Mouse (Mus musculus) CH12.LX (cell line): ENCODE measurements around the gene Pik3ca. TPM values are rescaled to one million over a fixed set of nuclear protein-coding genes. Genes with fewer than 3 reads are reported as not detected.

Source experiments
- DNase-seq: peaks from one replicate; pipeline ENCODE4 v3.0.0-alpha.2; 2013; ENCODE audit errors: extremely low read depth
- H3K27ac ChIP-seq: 2 replicates; pipeline ENCODE4 v1.5.1; 2012; ENCODE audit warnings: low read depth, mild to moderate bottlenecking, control low read depth, moderate library complexity; ENCODE audit not compliant: insufficient read depth
- H3K27me3 ChIP-seq: replicated peaks from 2 replicates; pipeline ENCODE3; 2012; ENCODE audit warnings: inconsistent platforms
- H3K36me3 ChIP-seq, 2 experiments: replicated peaks in 1 of 2; 2 replicates each; pipeline versions ENCODE3 to v1.6.1; 2012; ENCODE audit warnings: inconsistent platforms in 1 of 2, low read length in 1 of 2, mild to moderate bottlenecking in 1 of 2, mixed read lengths in 1 of 2, moderate library complexity in 1 of 2; ENCODE audit not compliant: control insufficient read depth in 1 of 2, insufficient read depth in 1 of 2
- H3K4me1 ChIP-seq, 2 experiments: 2 replicates each; pipeline ENCODE4 v1.6.1; 2012; ENCODE audit warnings: inconsistent platforms in 1 of 2, moderate library complexity in 1 of 2; ENCODE audit not compliant: insufficient read depth in 2 of 2, control insufficient read depth in 1 of 2
- H3K4me2 ChIP-seq: 2 replicates; pipeline ENCODE4 v1.6.1; 2012; ENCODE audit warnings: low read depth, mild to moderate bottlenecking, control low read depth; ENCODE audit not compliant: poor library complexity, insufficient read depth, severe bottlenecking
- H3K4me3 ChIP-seq, 3 experiments: fragments of 150-350 bp in 1 of 3; sonication (generic) in 1 of 3; replicated peaks in 1 of 3; 2 replicates each; pipeline versions ENCODE3 to v1.5.1; 2011 to 2012; ENCODE audit warnings: low read depth in 2 of 3, low read length in 2 of 3, mild to moderate bottlenecking in 2 of 3, moderate library complexity in 2 of 3, control low read depth in 1 of 3, improper control_type of control experiment in 1 of 3, inconsistent platforms in 1 of 3, mixed read lengths in 1 of 3; ENCODE audit not compliant: poor library complexity in 1 of 3
- H3K79me2 ChIP-seq: replicated peaks from 2 replicates; pipeline ENCODE4 v1.6.1; 2012; ENCODE audit warnings: mild to moderate bottlenecking, moderate library complexity; ENCODE audit not compliant: control insufficient read depth, poor library complexity, insufficient read depth, severe bottlenecking; ENCODE audit errors: extremely low read depth
- H3K9ac ChIP-seq: 2 replicates; pipeline ENCODE4 v1.6.1; 2012; ENCODE audit warnings: low read depth, mild to moderate bottlenecking, control low read depth, moderate library complexity; ENCODE audit not compliant: insufficient read depth
- H3K9me3 ChIP-seq: replicated peaks from 2 replicates; pipeline ENCODE3; 2012; ENCODE audit warnings: low read length, inconsistent platforms, mixed read lengths
- BHLHE40 ChIP-seq: IDR thresholded peaks from 2 replicates; pipeline ENCODE4 v1.6.1; 2011; ENCODE audit warnings: mild to moderate bottlenecking, low read depth, low read length, improper control_type of control experiment
- CTCF ChIP-seq, 2 experiments: IDR thresholded peaks in 1 of 2; conservative IDR thresholded peaks in 1 of 2; 2 replicates each; pipeline ENCODE4 v1.5.1; 2011 to 2012; ENCODE audit warnings: low read depth in 2 of 2, low read length in 2 of 2, improper control_type of control experiment in 1 of 2, inconsistent platforms in 1 of 2, mild to moderate bottlenecking in 1 of 2, moderate library complexity in 1 of 2
- ELF1 ChIP-seq: IDR thresholded peaks from 2 replicates; pipeline ENCODE4 v1.6.1; 2014; ENCODE audit warnings: low read depth, mild to moderate bottlenecking, inconsistent platforms, low read length, improper control_type of control experiment
- IRF4 ChIP-seq: IDR thresholded peaks from 2 replicates; pipeline ENCODE4 v1.6.1; 2014; ENCODE audit warnings: low read depth, mild to moderate bottlenecking, inconsistent platforms, low read length, improper control_type of control experiment
- JUND ChIP-seq: conservative IDR thresholded peaks from 2 replicates; pipeline ENCODE4 v1.6.1; 2011; ENCODE audit warnings: low read depth, low read length, improper control_type of control experiment
- MAFK ChIP-seq: IDR thresholded peaks from 2 replicates; pipeline ENCODE4 v1.6.1; 2011; ENCODE audit warnings: low read length, improper control_type of control experiment; ENCODE audit not compliant: insufficient replicate concordance
- MAX ChIP-seq: IDR thresholded peaks from 2 replicates; pipeline ENCODE4 v1.6.1; 2011; ENCODE audit warnings: low read length, improper control_type of control experiment
- MAZ ChIP-seq: IDR thresholded peaks from 2 replicates; pipeline ENCODE4 v1.6.1; 2012; ENCODE audit warnings: low read depth, mild to moderate bottlenecking, inconsistent platforms, low read length, improper control_type of control experiment, moderate library complexity
- MXI1 ChIP-seq: IDR thresholded peaks from 2 replicates; pipeline ENCODE4 v1.6.1; 2011; ENCODE audit warnings: mild to moderate bottlenecking, low read depth, low read length, improper control_type of control experiment
- POLR2A ChIP-seq: IDR thresholded peaks from 2 replicates; pipeline ENCODE4 v1.6.1; 2011; ENCODE audit warnings: low read depth, mild to moderate bottlenecking, improper control_type of control experiment, low read length
- RAD21 ChIP-seq: IDR thresholded peaks from 2 replicates; pipeline ENCODE4 v1.6.1; 2011; ENCODE audit warnings: low read depth, mild to moderate bottlenecking, low read length, improper control_type of control experiment, moderate library complexity
- RCOR1 ChIP-seq: conservative IDR thresholded peaks from 2 replicates; pipeline ENCODE4 v1.6.1; 2012; ENCODE audit warnings: low read depth, mild to moderate bottlenecking, inconsistent platforms, low read length, improper control_type of control experiment
- SIN3A ChIP-seq: IDR thresholded peaks from 2 replicates; pipeline ENCODE4 v1.6.1; 2012; ENCODE audit warnings: low read length, improper control_type of control experiment, inconsistent platforms
- SMC3 ChIP-seq: IDR thresholded peaks from 2 replicates; pipeline ENCODE4 v1.6.1; 2011; ENCODE audit warnings: low read depth, low read length, improper control_type of control experiment
- TBP ChIP-seq: conservative IDR thresholded peaks from 2 replicates; pipeline ENCODE4 v1.6.1; 2011; ENCODE audit warnings: low read depth, low read length, improper control_type of control experiment
- ZMIZ1 ChIP-seq: IDR thresholded peaks from 2 replicates; pipeline ENCODE4 v1.6.1; 2012; ENCODE audit warnings: low read depth, mild to moderate bottlenecking, inconsistent platforms, low read length, improper control_type of control experiment
- dilution Hi-C: fragments of 300-500 bp; cut with MboI; formaldehyde crosslinking; loops from 2 replicates; pipeline ENCODE4 v1.14.3; 2020; ENCODE audit warnings: low sequenced_read_pairs; ENCODE audit not compliant: extremely low pct_unique_long_range_greater_than_20kb, extremely low pct_ligation_motif_present
- in situ Hi-C: fragments of 300-500 bp; cut with MboI; formaldehyde crosslinking; loops from 3 replicates; pipeline ENCODE4 v1.14.3; 2019; ENCODE audit warnings: low sequenced_read_pairs, low pct_ligation_motif_present, low pct_unique_long_range_greater_than_20kb, mixed read lengths
- polyA plus RNA-seq: library from polyadenylated mRNA; unstranded; fragments of >175 nt; gene quantifications from 2 replicates; pipeline ENCODE4 v1.2.1, GENCODE M21; 2012; ENCODE audit warnings: low read depth; ENCODE audit not compliant: insufficient read length
- total RNA-seq, 2 experiments: library from RNA; depleted of rRNA; stranded (reverse); fragments of 300-350 nt in 1 of 2; fragments of >200 nt in 1 of 2; gene quantifications; 2 replicates each; pipeline ENCODE4 v1.2.3; 2012 to 2014

The Pik3ca gene
- total and polyA plus RNA-seq, 3 experiments = 19.1 to 26.5 (median 19.6) TPM

- TF ChIP-seq TBP (peak; percentile 68; the same call in 1 of the 2 replicates), IRF4 (peak; percentile 75), SIN3A (peak; percentile 80), MXI1 (peak; percentile 70; the same call in 1 of the 2 replicates), BHLHE40 (peak; percentile 75)
Observed at GRCm38 (mm10) chr3:32437820-32438219, 40.3 kb downstream of the Pik3ca start (continued).

- Histone ChIP-seq H3K9me3 (no peaks in the 10 kb centered on the region), H3K79me2 (peaks cover 3% of the 10 kb centered on the region; the same call in 1 of the 2 replicates), H3K27ac (peak overlapping the region; percentile 44), H3K36me3 (peaks cover 34 to 57% of the 10 kb centered on the region in 2 experiments), H3K27me3 (no peaks in the 10 kb centered on the region), H3K4me2 (no peak overlapping the region), H3K4me1 (peaks cover 16 to 56% of the 10 kb centered on the region in 2 experiments), H3K4me3 (no peak overlapping the region), H3K9ac (0 out of 2 replicates have a peak overlapping the region, but pooled peaks have one; percentile 6)
- no peak for TF ChIP-seq IRF4
- TF ChIP-seq MAX = no peak
- TF ChIP-seq MAFK = no peak
- TF ChIP-seq POLR2A = no peak
- no peak for TF ChIP-seq CTCF (conservative IDR thresholded peaks at IDR 0.05 in 1 of 2, IDR thresholded peaks at IDR 0.05 in 1 of 2; ENCODE audit: low read depth in 2 of 2, low read length in 2 of 2)
- TF ChIP-seq ZMIZ1 = no peak
- TF ChIP-seq RCOR1 = no peak
- no peak for TF ChIP-seq RAD21
- no peak for TF ChIP-seq ELF1
- no peak for TF ChIP-seq SIN3A
- DNase-seq = no peak
- in situ Hi-C loops = no loop called here
- dilution Hi-C loops = no loop called here
Observed at GRCm38 (mm10) chr3:32438716-32439115, 41.2 kb downstream of the Pik3ca start.

GRCm38 (mm10) chr3:32441710-32442109, 44.2 kb downstream of the Pik3ca start:
- H3K4me3 ChIP-seq = no peak overlapping the region
- in situ Hi-C loops (no loop called here), dilution Hi-C loops (no loop called here)
- DNase-seq = no peak
- no peaks in the 10 kb centered on the region; the same call in 1 of the 2 replicates for H3K79me2 ChIP-seq
- H3K9ac ChIP-seq = no peak overlapping the region
- H3K27ac ChIP-seq = no peak overlapping the region
- peaks cover 50 to 73% of the 10 kb centered on the region in 2 experiments for H3K36me3 ChIP-seq
- H3K4me1 ChIP-seq = peaks cover 12 to 33% of the 10 kb centered on the region in 2 experiments
- no peak overlapping the region for H3K4me2 ChIP-seq
- TF ChIP-seq SMC3 (peak; percentile 31), MAFK (no peak), CTCF (conservative IDR thresholded peaks at IDR 0.05 in 1 of 2, IDR thresholded peaks at IDR 0.05 in 1 of 2; ENCODE audit: low read depth in 2 of 2, low read length in 2 of 2) (peak in 1 of 2 experiments; percentile 29; a peak in 1 of 4 replicates), JUND (no peak), RAD21 (peak; percentile 13), MAZ (no peak)
- TF ChIP-seq, all 38 proteins: peak for 3
- no peaks in the 10 kb centered on the region for H3K27me3 ChIP-seq
- H3K9me3 ChIP-seq = no peaks in the 10 kb centered on the region
